Mouse (Mus musculus) heart, adult 2 months (tissue): ENCODE measurements around the gene Hgfac.

Experiments
- CTCF ChIP-seq: fragments of 200-600 bp; IDR thresholded peaks from 2 replicates; pipeline ENCODE4 v1.8.1; 2022; ENCODE audit warnings: antibody characterized with exemption, mild to moderate bottlenecking, moderate library complexity
- EP300 ChIP-seq: fragments of 200-500 bp; IDR thresholded peaks from 2 replicates; pipeline ENCODE4 v1.6.1; 2011; ENCODE audit warnings: low read depth, low read length, control low read depth; ENCODE audit not compliant: insufficient read depth
- POLR2A ChIP-seq: fragments of 200-500 bp; IDR thresholded peaks from 2 replicates; pipeline ENCODE4 v1.6.1; 2011; ENCODE audit warnings: mild to moderate bottlenecking, low read depth, low read length, control low read depth; ENCODE audit not compliant: insufficient read depth

DNA sequence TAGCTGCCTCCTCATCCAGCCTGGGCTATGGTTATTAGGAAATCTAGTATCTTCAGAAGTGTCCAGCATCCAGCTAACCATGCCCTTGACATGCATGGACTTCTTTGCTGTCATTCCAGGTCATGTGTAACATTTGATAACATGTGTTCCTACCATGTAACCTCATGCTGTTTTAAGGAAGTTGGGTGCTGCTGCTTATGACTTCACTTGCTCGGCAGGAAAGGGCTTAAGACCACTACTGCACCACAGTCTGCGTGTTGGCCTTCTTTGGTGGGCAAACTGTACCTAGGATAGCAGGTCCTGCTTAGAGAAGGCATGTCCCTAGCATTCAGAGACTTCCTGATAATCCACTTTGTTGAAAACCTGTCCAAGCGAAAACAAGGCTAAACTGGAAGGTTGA, 40.2 kb upstream of the Hgfac start:
- no peak for TF ChIP-seq CTCF
- TF ChIP-seq POLR2A, result no peak
- no peak for TF ChIP-seq EP300
